Mouse (Mus musculus): ENCODE measurements around the gene Corin. TPM values are rescaled to one million over a fixed set of nuclear protein-coding genes. Genes with fewer than 3 reads are reported as not detected.

Gene Corin
- polyA plus RNA-seq, 1 experiment from 2014 or later = 1.4 TPM

DNA sequence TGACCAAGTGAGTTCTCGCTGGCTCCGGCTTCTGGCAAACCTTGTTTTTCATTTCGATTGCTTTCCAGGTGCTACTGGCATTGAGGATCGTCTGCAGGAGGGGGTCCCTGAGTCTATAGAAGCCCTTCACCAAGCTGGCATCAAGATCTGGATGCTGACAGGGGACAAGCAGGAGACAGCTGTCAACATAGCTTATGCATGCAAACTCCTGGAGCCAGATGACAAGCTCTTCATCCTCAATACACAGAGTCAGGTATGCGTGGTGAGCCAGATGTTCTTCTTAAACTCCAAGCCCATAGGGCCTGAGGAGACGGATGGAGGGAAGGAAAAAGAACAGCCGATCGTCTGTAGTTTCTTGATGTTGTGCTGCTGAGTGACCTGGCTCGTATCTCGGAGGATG, 235.1 kb downstream of the Corin start:
- no peak overlapping the region for H3K4me2 ChIP-seq (replicated peaks; ENCODE audit: low read depth, low read length)
- H3K9me3 ChIP-seq (ENCODE audit: control insufficient read depth, low read depth, low read length) = no peaks in the 10 kb centered on the region
- H3K9ac ChIP-seq (replicated peaks; ENCODE audit: low read depth, low read length) = no peak overlapping the region
- H3K4me3 ChIP-seq (ENCODE audit: low read depth, low read length) = no peak overlapping the region
- no peak for ATAC-seq (ENCODE audit: insufficient number of reproducible peaks, insufficient read depth, low FRiP score, low read depth)
- H3K36me3 ChIP-seq (ENCODE audit: control insufficient read depth, insufficient read depth, low read length) = no peaks in the 10 kb centered on the region; the same call in 1 of the 2 replicates
- no peak overlapping the region for H3K27ac ChIP-seq (ENCODE audit: low read length)
- no peaks in the 10 kb centered on the region for H3K4me1 ChIP-seq (ENCODE audit: control insufficient read depth, insufficient read depth, low read length)
- WGBS = 74% methylated on average over 10 of the region's 10 CpGs
- no peaks in the 10 kb centered on the region for H3K27me3 ChIP-seq (ENCODE audit: control insufficient read depth, insufficient read depth, low read length)

DNA sequence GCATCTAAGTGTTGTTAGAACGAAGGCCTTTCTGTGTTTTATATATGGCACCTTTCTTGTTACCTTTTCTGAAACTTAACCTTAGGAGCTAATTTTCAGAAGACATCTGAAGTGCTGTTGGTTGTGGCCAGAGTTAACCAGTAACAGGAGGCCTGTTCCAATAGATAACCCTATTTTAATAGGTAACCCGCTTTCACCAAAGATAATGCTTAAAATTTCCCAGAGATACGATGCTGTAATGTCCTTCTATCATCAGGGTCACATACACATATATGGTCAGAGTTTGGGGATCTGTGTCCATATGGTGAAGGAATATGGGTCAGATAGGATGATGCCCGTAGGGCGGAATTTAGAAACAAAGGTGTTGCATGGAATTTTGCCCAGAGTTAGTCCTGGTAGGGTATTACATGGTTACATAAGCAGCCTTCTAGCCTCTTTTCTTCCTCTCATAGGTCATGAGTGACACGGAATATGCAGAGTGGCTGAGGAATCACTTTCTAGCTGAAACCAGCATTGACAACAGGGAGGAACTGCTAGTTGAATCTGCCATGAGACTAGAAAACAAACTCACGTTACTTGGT, 237.2 kb downstream of the Corin start:
- no peaks in the 10 kb centered on the region; the same call in 1 of the 2 replicates for H3K36me3 ChIP-seq (ENCODE audit: control insufficient read depth, insufficient read depth, low read length)
- WGBS = 91% methylated on average over 7 of the region's 7 CpGs
- no peaks in the 10 kb centered on the region for H3K9me3 ChIP-seq (ENCODE audit: control insufficient read depth, low read depth, low read length)
- H3K27ac ChIP-seq (ENCODE audit: low read length) = no peak overlapping the region
- H3K4me3 ChIP-seq (ENCODE audit: low read depth, low read length) = no peak overlapping the region
- no peaks in the 10 kb centered on the region for H3K4me1 ChIP-seq (ENCODE audit: control insufficient read depth, insufficient read depth, low read length)
- H3K27me3 ChIP-seq (ENCODE audit: control insufficient read depth, insufficient read depth, low read length) = no peaks in the 10 kb centered on the region
- no peak overlapping the region for H3K4me2 ChIP-seq (replicated peaks; ENCODE audit: low read depth, low read length)
- H3K9ac ChIP-seq (replicated peaks; ENCODE audit: low read depth, low read length) = no peak overlapping the region
- no peak for ATAC-seq (ENCODE audit: insufficient number of reproducible peaks, insufficient read depth, low FRiP score, low read depth)

DNA sequence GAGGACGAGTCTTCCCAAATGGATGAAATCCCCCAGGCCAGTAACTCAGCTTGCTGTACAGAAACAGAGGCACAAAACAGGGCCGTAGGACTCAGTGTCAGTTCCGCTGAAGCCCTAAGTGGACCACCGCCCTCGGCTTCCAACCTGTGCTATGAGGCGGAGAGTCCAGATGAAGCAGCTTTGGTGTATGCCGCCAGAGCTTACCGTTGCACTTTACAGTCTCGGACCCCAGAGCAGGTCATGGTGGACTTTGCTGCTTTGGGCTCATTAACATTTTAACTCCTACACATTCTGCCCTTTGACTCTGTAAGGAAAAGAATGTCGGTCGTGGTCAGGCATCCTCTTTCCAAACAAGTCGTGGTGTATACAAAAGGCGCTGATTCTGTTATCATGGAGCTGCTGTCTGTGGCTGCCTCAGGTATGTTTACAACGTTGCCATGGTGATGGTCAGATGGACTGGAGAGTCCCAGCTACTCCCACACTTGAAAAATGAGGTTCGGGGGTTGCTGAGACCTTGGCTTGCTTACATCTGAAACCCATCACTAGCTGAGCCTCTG, 240.0 kb downstream of the Corin start:
- ATAC-seq (ENCODE audit: insufficient number of reproducible peaks, insufficient read depth, low FRiP score, low read depth) = no peak

GRCm38 (mm10) chr5:72261802-72262324, 242.4 kb downstream of the Corin start:
- H3K4me2 ChIP-seq (replicated peaks; ENCODE audit: low read depth, low read length) = no peak overlapping the region
- no peak overlapping the region for H3K9ac ChIP-seq (replicated peaks; ENCODE audit: low read depth, low read length)
- no peaks in the 10 kb centered on the region for H3K27me3 ChIP-seq (ENCODE audit: control insufficient read depth, insufficient read depth, low read length)
- no peak overlapping the region for H3K27ac ChIP-seq (ENCODE audit: low read length)
- no peaks in the 10 kb centered on the region for H3K9me3 ChIP-seq (ENCODE audit: control insufficient read depth, low read depth, low read length)
- ATAC-seq (ENCODE audit: insufficient number of reproducible peaks, insufficient read depth, low FRiP score, low read depth) = no peak
- no peaks in the 10 kb centered on the region for H3K4me1 ChIP-seq (ENCODE audit: control insufficient read depth, insufficient read depth, low read length)
- 90% methylated on average over 3 of the region's 3 CpGs for WGBS
- no peaks in the 10 kb centered on the region; the same call in 1 of the 2 replicates for H3K36me3 ChIP-seq (ENCODE audit: control insufficient read depth, insufficient read depth, low read length)
- no peak overlapping the region for H3K4me3 ChIP-seq (ENCODE audit: low read depth, low read length)

More for the DNA sequence above, 240.0 kb downstream of the Corin start:
- no peak overlapping the region for H3K4me2 ChIP-seq (replicated peaks; ENCODE audit: low read depth, low read length)
- WGBS = 37% methylated on average over 15 of the region's 15 CpGs
- no peaks in the 10 kb centered on the region for H3K4me1 ChIP-seq (ENCODE audit: control insufficient read depth, insufficient read depth, low read length)
- H3K9me3 ChIP-seq (ENCODE audit: control insufficient read depth, low read depth, low read length) = no peaks in the 10 kb centered on the region
- H3K4me3 ChIP-seq (ENCODE audit: low read depth, low read length) = no peak overlapping the region
- no peak overlapping the region for H3K9ac ChIP-seq (replicated peaks; ENCODE audit: low read depth, low read length)
- H3K27me3 ChIP-seq (ENCODE audit: control insufficient read depth, insufficient read depth, low read length) = no peaks in the 10 kb centered on the region
- H3K27ac ChIP-seq (ENCODE audit: low read length) = no peak overlapping the region
- H3K36me3 ChIP-seq (ENCODE audit: control insufficient read depth, insufficient read depth, low read length) = no peaks in the 10 kb centered on the region; the same call in 1 of the 2 replicates

GRCm38 (mm10) chr5:72259298-72259621, 245.0 kb downstream of the Corin start:
- Histone ChIP-seq H3K4me1 (ENCODE audit: control insufficient read depth, insufficient read depth, low read length) (no peaks in the 10 kb centered on the region), H3K27me3 (ENCODE audit: control insufficient read depth, insufficient read depth, low read length) (no peaks in the 10 kb centered on the region), H3K36me3 (ENCODE audit: control insufficient read depth, insufficient read depth, low read length) (no peaks in the 10 kb centered on the region; the same call in 1 of the 2 replicates), H3K9ac (replicated peaks; ENCODE audit: low read depth, low read length) (no peak overlapping the region), H3K9me3 (ENCODE audit: control insufficient read depth, low read depth, low read length) (no peaks in the 10 kb centered on the region), H3K4me2 (replicated peaks; ENCODE audit: low read depth, low read length) (no peak overlapping the region), H3K27ac (ENCODE audit: low read length) (no peak overlapping the region), H3K4me3 (ENCODE audit: low read depth, low read length) (no peak overlapping the region)
- 70% methylated on average over 3 of the region's 3 CpGs for WGBS
- ATAC-seq (ENCODE audit: insufficient number of reproducible peaks, insufficient read depth, low FRiP score, low read depth) = no peak

DNA sequence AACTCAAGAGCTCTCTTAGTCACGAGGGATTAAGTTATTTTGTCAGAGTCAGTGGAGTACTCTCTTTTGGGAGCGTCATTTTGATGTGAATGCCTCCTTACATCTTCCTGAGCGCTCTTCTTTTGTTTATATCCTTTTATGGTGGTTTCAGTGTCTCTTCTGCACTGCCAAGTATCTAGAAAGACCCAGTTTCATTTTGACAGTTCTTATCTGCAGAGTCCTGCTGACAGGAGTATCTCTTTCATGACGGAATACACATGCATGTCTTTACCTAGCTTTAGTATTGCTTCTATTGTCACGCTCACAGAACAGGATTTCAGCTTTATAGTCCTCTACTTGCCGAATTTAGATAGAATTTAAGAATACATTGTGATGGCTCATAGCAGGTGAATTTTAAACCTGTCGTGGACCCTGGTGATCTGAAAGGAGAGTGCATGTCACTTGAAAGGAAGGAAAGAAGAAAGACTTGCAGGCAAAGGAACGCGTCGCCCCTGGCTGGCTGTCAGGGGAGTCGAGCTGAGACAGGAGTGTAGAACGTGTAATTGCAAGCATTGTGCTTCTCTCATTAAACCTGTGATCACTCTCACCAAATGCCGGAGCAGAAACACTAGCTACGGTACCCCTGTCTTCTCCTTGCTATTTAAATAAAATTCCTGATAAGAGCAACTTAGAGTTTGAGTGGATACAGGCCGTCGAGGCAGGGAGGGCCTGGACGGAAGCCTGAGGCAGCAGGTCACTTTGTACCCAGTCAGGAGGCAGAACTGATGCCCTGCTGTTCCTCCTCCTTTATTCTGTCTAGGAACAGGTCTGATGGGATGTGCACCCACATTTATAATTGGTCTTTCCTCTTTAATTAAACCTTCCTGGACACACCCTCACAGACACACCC, 245.6 kb downstream of the Corin start:
- Histone ChIP-seq H3K4me1 (ENCODE audit: control insufficient read depth, insufficient read depth, low read length) (no peaks in the 10 kb centered on the region), H3K36me3 (ENCODE audit: control insufficient read depth, insufficient read depth, low read length) (no peaks in the 10 kb centered on the region), H3K4me2 (replicated peaks; ENCODE audit: low read depth, low read length) (no peak overlapping the region), H3K27ac (ENCODE audit: low read length) (no peak overlapping the region), H3K27me3 (ENCODE audit: control insufficient read depth, insufficient read depth, low read length) (no peaks in the 10 kb centered on the region), H3K4me3 (ENCODE audit: low read depth, low read length) (no peak overlapping the region), H3K9ac (replicated peaks; ENCODE audit: low read depth, low read length) (no peak overlapping the region), H3K9me3 (ENCODE audit: control insufficient read depth, low read depth, low read length) (no peaks in the 10 kb centered on the region)
- no peak for ATAC-seq (ENCODE audit: insufficient number of reproducible peaks, insufficient read depth, low FRiP score, low read depth)
- WGBS = 72% methylated on average over 17 of the region's 17 CpGs

DNA sequence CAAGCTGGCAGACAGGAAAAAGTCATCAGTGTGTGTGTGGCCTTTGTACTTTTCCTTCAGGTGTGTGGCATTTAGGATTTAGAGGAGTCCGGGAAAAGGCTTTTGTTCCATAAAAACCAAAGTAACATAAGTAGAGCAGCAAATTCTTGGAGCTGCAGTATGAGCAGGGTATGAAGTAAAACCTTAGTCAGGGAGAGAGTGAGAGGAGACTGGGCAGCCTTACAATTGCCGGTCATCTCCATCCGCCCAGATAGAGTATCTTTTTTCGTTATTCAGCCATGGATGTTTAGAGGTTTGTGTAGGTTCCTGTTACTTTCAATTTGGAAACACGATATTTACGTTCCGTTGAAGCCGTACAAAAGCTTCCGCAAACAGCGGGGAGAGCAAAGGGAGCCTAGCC, 247.2 kb downstream of the Corin start:
- no peaks in the 10 kb centered on the region for H3K9me3 ChIP-seq (ENCODE audit: control insufficient read depth, low read depth, low read length)
- H3K4me2 ChIP-seq (replicated peaks; ENCODE audit: low read depth, low read length) = no peak overlapping the region
- no peaks in the 10 kb centered on the region for H3K4me1 ChIP-seq (ENCODE audit: control insufficient read depth, insufficient read depth, low read length)
- H3K27me3 ChIP-seq (ENCODE audit: control insufficient read depth, insufficient read depth, low read length) = no peaks in the 10 kb centered on the region
- no peak overlapping the region for H3K4me3 ChIP-seq (ENCODE audit: low read depth, low read length)
- H3K36me3 ChIP-seq (ENCODE audit: control insufficient read depth, insufficient read depth, low read length) = no peaks in the 10 kb centered on the region
- no peak overlapping the region for H3K27ac ChIP-seq (ENCODE audit: low read length)
- WGBS = 79% methylated on average over 10 of the region's 10 CpGs
- no peak overlapping the region for H3K9ac ChIP-seq (replicated peaks; ENCODE audit: low read depth, low read length)
- ATAC-seq (ENCODE audit: insufficient number of reproducible peaks, insufficient read depth, low FRiP score, low read depth) = no peak

GRCm38 (mm10) chr5:72254958-72255357, 249.3 kb downstream of the Corin start:
- H3K9ac ChIP-seq (replicated peaks; ENCODE audit: low read depth, low read length) = no peak overlapping the region
- H3K36me3 ChIP-seq (ENCODE audit: control insufficient read depth, insufficient read depth, low read length) = no peaks in the 10 kb centered on the region
- no peaks in the 10 kb centered on the region for H3K9me3 ChIP-seq (ENCODE audit: control insufficient read depth, low read depth, low read length)
- no peak overlapping the region for H3K4me3 ChIP-seq (ENCODE audit: low read depth, low read length)
- H3K27ac ChIP-seq (ENCODE audit: low read length) = no peak overlapping the region
- ATAC-seq (ENCODE audit: insufficient number of reproducible peaks, insufficient read depth, low FRiP score, low read depth) = no peak
- no peak overlapping the region for H3K4me2 ChIP-seq (replicated peaks; ENCODE audit: low read depth, low read length)
- H3K4me1 ChIP-seq (ENCODE audit: control insufficient read depth, insufficient read depth, low read length) = no peaks in the 10 kb centered on the region
- whole genome bisulfite sequencing = 93% methylated on average over 10 of the region's 10 CpGs
- H3K27me3 ChIP-seq (ENCODE audit: control insufficient read depth, insufficient read depth, low read length) = no peaks in the 10 kb centered on the region
